Mouse (Mus musculus) gastrocnemius, adult 2 months (tissue): ENCODE measurements at regions not wholly inside any gene's neighbourhood (a gene's known extent, or its start where the extent isn't known, plus 50 kb on each side); places are given as distances from the start of the nearest gene placed in this dataset.

Experiments used
- DNase-seq: peaks from one replicate; pipeline ENCODE4 v3.0.0; 2022
- H3K27ac ChIP-seq: fragments of 200-600 bp; 2 replicates; pipeline ENCODE4 v1.8.1; 2022; ENCODE audit warnings: mild to moderate bottlenecking
- H3K4me3 ChIP-seq: fragments of 200-600 bp; 2 replicates; pipeline ENCODE4 v1.8.1; 2022; ENCODE audit warnings: mild to moderate bottlenecking, moderate library complexity
- CTCF ChIP-seq: fragments of 200-600 bp; IDR thresholded peaks from 2 replicates; pipeline ENCODE4 v1.8.1; 2022; ENCODE audit warnings: antibody characterized with exemption, mild to moderate bottlenecking, moderate library complexity
- intact Hi-C: fragments of 180-260 bp; cut with DNase I; formaldehyde crosslinking; loops from one replicate; pipeline ENCODE4 v1.15.1; 2025

- intact Hi-C loops = no loop called here
- no peak overlapping the region for H3K27ac ChIP-seq
- H3K4me3 ChIP-seq = no peak overlapping the region
- no peak for DNase-seq
- no peak for TF ChIP-seq CTCF
Observed at GRCm38 (mm10) chr9:95331275-95331674, 75.2 kb downstream of the Chst2 start.

GRCm38 (mm10) chr9:95330097-95330496 is 76.4 kb downstream of the Chst2 start:
- intact Hi-C loops = no loop called here
- DNase-seq = no peak
- no peak for TF ChIP-seq CTCF
- no peak overlapping the region for H3K27ac ChIP-seq
- no peak overlapping the region for H3K4me3 ChIP-seq

GRCm38 (mm10) chr9:95329053-95329430 is 77.5 kb downstream of the Chst2 start:
- H3K4me3 ChIP-seq = no peak overlapping the region
- no peak for TF ChIP-seq CTCF

GRCm38 (mm10) chr9:95328261-95329052 is 78.1 kb downstream of the Chst2 start:
- H3K4me3 ChIP-seq = no peak overlapping the region
- TF ChIP-seq CTCF = no peak
- DNase-seq = no peak
- H3K27ac ChIP-seq = no peak overlapping the region
- intact Hi-C loops = no loop called here

More at GRCm38 (mm10) chr9:95329053-95329430, 77.5 kb downstream of the Chst2 start:
- no peak overlapping the region for H3K27ac ChIP-seq
- no peak for DNase-seq
- intact Hi-C loops = no loop called here

- no peak for DNase-seq
- TF ChIP-seq CTCF = no peak
- Histone ChIP-seq H3K27ac (no peak overlapping the region), H3K4me3 (no peak overlapping the region)
- intact Hi-C loops = no loop called here
Observed at GRCm38 (mm10) chr9:95327771-95328170, 78.8 kb downstream of the Chst2 start.

- intact Hi-C loops = no loop called here
- Histone ChIP-seq H3K27ac (no peak overlapping the region), H3K4me3 (no peak overlapping the region)
- no peak for DNase-seq
- no peak for TF ChIP-seq CTCF
Observed at GRCm38 (mm10) chr9:95323622-95324021, 82.9 kb downstream of the Chst2 start.

GRCm38 (mm10) chr9:95322893-95323292 is 83.6 kb downstream of the Chst2 start:
- intact Hi-C loops = no loop called here
- DNase-seq = no peak
- Histone ChIP-seq H3K27ac (no peak overlapping the region), H3K4me3 (no peak overlapping the region)
- no peak for TF ChIP-seq CTCF

GRCm38 (mm10) chr9:95322031-95322430 is 84.5 kb downstream of the Chst2 start:
- Histone ChIP-seq H3K4me3 (no peak overlapping the region), H3K27ac (no peak overlapping the region)
- no peak for TF ChIP-seq CTCF
- DNase-seq = no peak
- intact Hi-C loops = no loop called here

- TF ChIP-seq CTCF = no peak
- no peak for DNase-seq
- no peak overlapping the region for H3K4me3 ChIP-seq
- H3K27ac ChIP-seq = no peak overlapping the region
- intact Hi-C loops = no loop called here
Observed at GRCm38 (mm10) chr9:95318926-95319325, 87.6 kb downstream of the Chst2 start.

- Histone ChIP-seq H3K27ac (no peak overlapping the region), H3K4me3 (no peak overlapping the region)
- no peak for DNase-seq
- TF ChIP-seq CTCF = no peak
- intact Hi-C loops = no loop called here
Observed at GRCm38 (mm10) chr9:95316726-95317125, 89.8 kb downstream of the Chst2 start.

GRCm38 (mm10) chr9:95315080-95315479 is 91.4 kb downstream of the Chst2 start:
- intact Hi-C loops = no loop called here
- no peak for TF ChIP-seq CTCF
- Histone ChIP-seq H3K4me3 (no peak overlapping the region), H3K27ac (no peak overlapping the region)
- DNase-seq = no peak

GRCm38 (mm10) chr9:95311671-95312070 is 94.9 kb downstream of the Chst2 start:
- DNase-seq = no peak
- H3K27ac ChIP-seq = no peak overlapping the region
- H3K4me3 ChIP-seq = no peak overlapping the region
- intact Hi-C loops = no loop called here
- no peak for TF ChIP-seq CTCF

GRCm38 (mm10) chr9:95289008-95289407 is 117.5 kb downstream of the Chst2 start:
- H3K4me3 ChIP-seq = no peak overlapping the region
- intact Hi-C loops = no loop called here
- no peak overlapping the region for H3K27ac ChIP-seq
- no peak for DNase-seq
- TF ChIP-seq CTCF = no peak

- H3K27ac ChIP-seq = no peak overlapping the region
- no peak for TF ChIP-seq CTCF
- no peak overlapping the region for H3K4me3 ChIP-seq
- no peak for DNase-seq
- intact Hi-C loops = loop anchor here (5.0 kb wide), 1 partner anchor 51 kb away; no protein-coding TSS in a partner anchor
Observed at GRCm38 (mm10) chr9:95282996-95283395, 123.5 kb downstream of the Chst2 start.
